In the genomic region with DNA sequence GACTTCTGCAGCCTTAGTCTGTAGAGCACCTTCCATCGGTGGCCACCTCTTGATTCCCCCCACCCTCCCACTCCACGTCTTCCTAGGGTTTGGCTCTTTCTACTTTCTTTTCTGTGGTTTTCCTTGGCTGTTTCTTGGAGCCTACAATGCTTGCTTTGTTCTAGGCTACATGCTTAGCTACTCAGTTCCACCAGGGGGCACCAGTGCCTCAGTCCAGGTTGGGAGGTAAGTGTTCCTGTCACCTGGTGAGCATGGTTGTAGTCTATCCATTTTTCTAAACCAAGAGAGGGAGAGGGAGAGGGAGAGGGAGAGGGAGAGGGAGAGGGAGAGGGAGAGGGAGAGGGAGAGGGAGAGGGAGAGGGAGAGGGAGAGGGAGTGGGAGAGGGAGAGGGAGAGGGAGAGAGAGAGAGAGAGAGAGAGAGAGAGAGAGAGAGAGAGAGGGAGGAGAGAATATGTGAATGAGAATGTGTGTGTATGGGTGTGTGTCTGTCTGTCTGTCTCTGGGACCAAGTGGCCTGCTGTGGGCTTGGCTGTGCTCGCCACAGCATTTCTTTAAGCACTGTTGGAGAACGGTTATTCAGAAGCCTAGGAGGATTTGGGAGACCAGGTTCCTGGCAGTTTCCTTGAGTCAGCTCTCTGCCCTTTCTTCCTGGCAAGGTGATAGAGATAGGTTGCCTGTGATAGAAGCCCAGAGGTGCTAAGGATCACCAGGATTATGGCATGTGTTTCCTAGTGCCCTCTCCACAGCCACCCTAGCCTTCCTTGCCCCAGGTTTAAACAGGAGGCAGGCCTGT, we compare ENCODE assay signal across 8 mouse cellular contexts. TPM values are rescaled to one million over a fixed set of nuclear protein-coding genes. Genes with fewer than 3 reads are reported as not detected.
A peak's percentile ranks its signal among the peaks of the same experiment; 100 is the strongest.
DNase-seq lines count a peak whose midpoint lies in the region; ATAC-seq and TF ChIP-seq lines count a peak whose summit lies in the region.

No protein-coding gene starts in this region.

- no peak overlapping the region for H3K4me2 ChIP-seq in forebrain, embryonic 14.5 days (ENCODE audit: low read length)
- no peak overlapping the region for H3K4me2 ChIP-seq in intestine, embryonic 14.5 days (ENCODE audit: low read length)
- H3K4me2 ChIP-seq in midbrain, postnatal 0 days (ENCODE audit: low read depth, low read length, poor library complexity, severe bottlenecking), result no peak overlapping the region
- no peak overlapping the region for H3K4me2 ChIP-seq in stomach, embryonic 15.5 days

- 28% methylated on average over 4 of the region's 4 CpGs for WGBS in forebrain, embryonic 14.5 days
- WGBS in intestine, embryonic 14.5 days, result 43% methylated on average over 4 of the region's 4 CpGs
- 48% methylated on average over 4 of the region's 4 CpGs for WGBS in limb, embryonic 10.5 days
- WGBS in midbrain, postnatal 0 days, result 41% methylated on average over 4 of the region's 4 CpGs
- WGBS in stomach, embryonic 15.5 days, result 45% methylated on average over 4 of the region's 4 CpGs

- peak; percentile 92 for TF ChIP-seq CTCF in midbrain, postnatal 0 days (IDR thresholded peaks at IDR 0.05)

- peaks cover 13% of the 10 kb centered on the region for H3K4me1 ChIP-seq in forebrain, embryonic 14.5 days (ENCODE audit: control insufficient read depth, insufficient read depth, low read length)
- peaks cover 7% of the 10 kb centered on the region for H3K4me1 ChIP-seq in intestine, embryonic 14.5 days (replicated peaks; ENCODE audit: control insufficient read depth, insufficient read depth, low read length)
- H3K4me1 ChIP-seq in limb, embryonic 10.5 days, result peaks cover 9% of the 10 kb centered on the region
- no peaks in the 10 kb centered on the region for H3K4me1 ChIP-seq in midbrain, postnatal 0 days (ENCODE audit: insufficient read depth, low read length)
- H3K4me1 ChIP-seq in stomach, embryonic 15.5 days, result peaks cover 3% of the 10 kb centered on the region

- H3K9me3 ChIP-seq in forebrain, embryonic 14.5 days (replicated peaks; ENCODE audit: control insufficient read depth, low read length), result no peaks in the 10 kb centered on the region
- H3K9me3 ChIP-seq in intestine, embryonic 14.5 days (ENCODE audit: control insufficient read depth, low read length), result no peaks in the 10 kb centered on the region
- no peaks in the 10 kb centered on the region for H3K9me3 ChIP-seq in limb, embryonic 10.5 days (replicated peaks)
- no peaks in the 10 kb centered on the region for H3K9me3 ChIP-seq in midbrain, postnatal 0 days (ENCODE audit: low read length)
- H3K9me3 ChIP-seq in stomach, embryonic 15.5 days, result no peaks in the 10 kb centered on the region

- H3K4me3 ChIP-seq in forebrain, embryonic 14.5 days (ENCODE audit: low read depth, low read length), result no peak overlapping the region
- H3K4me3 ChIP-seq in intestine, embryonic 14.5 days (ENCODE audit: low read depth, low read length), result no peak overlapping the region
- no peak overlapping the region for H3K4me3 ChIP-seq in limb, embryonic 10.5 days
- no peak overlapping the region for H3K4me3 ChIP-seq in midbrain, postnatal 0 days (ENCODE audit: low read depth, low read length)
- H3K4me3 ChIP-seq in stomach, embryonic 15.5 days (replicated peaks), result no peak overlapping the region

- DNase-seq in left cerebral cortex, adult 18-20 months (ENCODE audit: low spot score in 2 of 2), result peak; percentile 88 to 90
- DNase-seq in left cerebral cortex, adult 11 months (ENCODE audit: low spot score), result no peak
- peak; percentile 84 for DNase-seq in cerebellum, adult 11 months
- peak; percentile 86 for DNase-seq in forebrain, embryonic 14.5 days (ENCODE audit: low spot score)
- peak; percentile 82 for DNase-seq in intestine, embryonic 14.5 days (ENCODE audit: low spot score)
- DNase-seq in limb, embryonic 10.5 days (ENCODE audit: low spot score), result peak; percentile 78
- DNase-seq in midbrain, postnatal 0 days (ENCODE audit: low spot score), result peak; percentile 88

- no peak overlapping the region for H3K9ac ChIP-seq in forebrain, embryonic 14.5 days (ENCODE audit: low read length)
- no peak overlapping the region for H3K9ac ChIP-seq in intestine, embryonic 14.5 days (ENCODE audit: low read length)
- no peak overlapping the region for H3K9ac ChIP-seq in midbrain, postnatal 0 days (replicated peaks; ENCODE audit: low read length, poor library complexity, severe bottlenecking)
- H3K9ac ChIP-seq in stomach, embryonic 15.5 days, result no peak overlapping the region

- peak overlapping the region; percentile 45; the same call in 1 of the 2 replicates for H3K27ac ChIP-seq in forebrain, embryonic 14.5 days (ENCODE audit: low read depth, low read length)
- H3K27ac ChIP-seq in intestine, embryonic 14.5 days (ENCODE audit: low read depth), result no peak overlapping the region
- H3K27ac ChIP-seq in limb, embryonic 10.5 days, result peak overlapping the region; percentile 22; the same call in 1 of the 2 replicates
- peak overlapping the region; percentile 68; the same call in 1 of the 2 replicates for H3K27ac ChIP-seq in midbrain, postnatal 0 days (ENCODE audit: low read depth, low read length)
- no peak overlapping the region for H3K27ac ChIP-seq in stomach, embryonic 15.5 days

- peak; percentile 58 for ATAC-seq in forebrain, embryonic 14.5 days
- ATAC-seq in intestine, embryonic 14.5 days (replicated peaks; ENCODE audit: low FRiP score, low TSS enrichment, low read depth), result peak; percentile 72
- peak; percentile 74 for ATAC-seq in midbrain, postnatal 0 days (ENCODE audit: low FRiP score)
- peak; percentile 21; the same call in 1 of the 2 replicates for ATAC-seq in stomach, embryonic 15.5 days (ENCODE audit: insufficient read depth, low FRiP score, low read depth)

- H3K36me3 ChIP-seq in forebrain, embryonic 14.5 days (ENCODE audit: control insufficient read depth, insufficient read depth, low read length), result peaks cover 39% of the 10 kb centered on the region
- peaks cover 40% of the 10 kb centered on the region for H3K36me3 ChIP-seq in intestine, embryonic 14.5 days (ENCODE audit: control insufficient read depth, insufficient read depth, low read length)
- H3K36me3 ChIP-seq in limb, embryonic 10.5 days, result peaks cover 43% of the 10 kb centered on the region
- peaks cover 31% of the 10 kb centered on the region for H3K36me3 ChIP-seq in midbrain, postnatal 0 days (ENCODE audit: insufficient read depth, low read length)
- peaks cover 31% of the 10 kb centered on the region for H3K36me3 ChIP-seq in stomach, embryonic 15.5 days

- no peaks in the 10 kb centered on the region for H3K27me3 ChIP-seq in forebrain, embryonic 14.5 days (replicated peaks; ENCODE audit: control insufficient read depth, insufficient read depth, low read length)
- H3K27me3 ChIP-seq in intestine, embryonic 14.5 days (replicated peaks; ENCODE audit: control insufficient read depth, insufficient read depth, low read length), result no peaks in the 10 kb centered on the region
- H3K27me3 ChIP-seq in limb, embryonic 10.5 days (ENCODE audit: low read depth, poor library complexity, severe bottlenecking), result no peaks in the 10 kb centered on the region
- H3K27me3 ChIP-seq in midbrain, postnatal 0 days (ENCODE audit: insufficient read depth, low read length), result no peaks in the 10 kb centered on the region
- no peaks in the 10 kb centered on the region for H3K27me3 ChIP-seq in stomach, embryonic 15.5 days (replicated peaks)

RNA-seq across cellular contexts. Expression of gene Cd5, which starts 23.9 kb away (rescaled TPM):
- under 1 TPM in 1 of 2 experiments, not detected in 1; 0.16 TPM for total RNA-seq in left cerebral cortex, adult 18-20 months (2021)
- 0.29 TPM in 1 of 2 replicates, not detected in the other for polyA plus RNA-seq in forebrain, embryonic 14.5 days (2014; fragmentation: Nextera tagmentation; extraction: Ambion mirVana)
- 0.08 TPM in 1 of 2 replicates, not detected in the other for polyA plus RNA-seq in intestine, embryonic 14.5 days (2014; fragmentation: Nextera tagmentation; extraction: Ambion mirVana)
- polyA plus RNA-seq in limb, embryonic 10.5 days (2016; fragmentation: Nextera tagmentation; extraction: Ambion mirVana), result 0.06 and 0.26 TPM in 2 replicates
- 0.55 and 0.85 TPM in 2 replicates for total RNA-seq in midbrain, postnatal 0 days (2014; rRNA removed)
- 0.50 and 0.53 TPM in 2 replicates for polyA plus RNA-seq in midbrain, postnatal 0 days (2015; fragmentation: Nextera tagmentation; extraction: Ambion mirVana)
- 0.85 and 1.9 TPM in 2 replicates for polyA plus RNA-seq in stomach, embryonic 15.5 days (2015; fragmentation: Nextera tagmentation; extraction: Ambion mirVana)

RNA-seq across cellular contexts. Expression of gene Vps37c, which starts 26.3 kb away (rescaled TPM):
- 10 to 100 TPM; 21.7 to 25.8 TPM for total RNA-seq in left cerebral cortex, adult 18-20 months (2021)
- 31.9 and 36.4 TPM in 2 replicates for polyA plus RNA-seq in forebrain, embryonic 14.5 days (2014; fragmentation: Nextera tagmentation; extraction: Ambion mirVana)
- polyA plus RNA-seq in intestine, embryonic 14.5 days (2014; fragmentation: Nextera tagmentation; extraction: Ambion mirVana), result 27.8 and 31.1 TPM in 2 replicates
- 34.3 and 37.7 TPM in 2 replicates for polyA plus RNA-seq in limb, embryonic 10.5 days (2016; fragmentation: Nextera tagmentation; extraction: Ambion mirVana)
- 17.5 and 22.4 TPM in 2 replicates for total RNA-seq in midbrain, postnatal 0 days (2014; rRNA removed)
- 22.9 and 28.0 TPM in 2 replicates for polyA plus RNA-seq in midbrain, postnatal 0 days (2015; fragmentation: Nextera tagmentation; extraction: Ambion mirVana)
- 34.0 and 40.2 TPM in 2 replicates for polyA plus RNA-seq in stomach, embryonic 15.5 days (2015; fragmentation: Nextera tagmentation; extraction: Ambion mirVana)

RNA-seq across cellular contexts. Expression of gene Pga5, which starts 37.0 kb away (rescaled TPM):
- total RNA-seq in left cerebral cortex, adult 18-20 months (2021), result not detected
- polyA plus RNA-seq in forebrain, embryonic 14.5 days (2014; fragmentation: Nextera tagmentation; extraction: Ambion mirVana), result not detected in 2 replicates
- 0.34 TPM in 1 of 2 replicates, not detected in the other for polyA plus RNA-seq in intestine, embryonic 14.5 days (2014; fragmentation: Nextera tagmentation; extraction: Ambion mirVana)
- polyA plus RNA-seq in limb, embryonic 10.5 days (2016; fragmentation: Nextera tagmentation; extraction: Ambion mirVana), result not detected in 2 replicates
- total RNA-seq in midbrain, postnatal 0 days (2014; rRNA removed), result not detected in 2 replicates
- not detected in 2 replicates for polyA plus RNA-seq in midbrain, postnatal 0 days (2015; fragmentation: Nextera tagmentation; extraction: Ambion mirVana)
- polyA plus RNA-seq in stomach, embryonic 15.5 days (2015; fragmentation: Nextera tagmentation; extraction: Ambion mirVana), result 28.0 and 59.2 TPM in 2 replicates

Comparison
In these comparisons a context has a peak if more than half of its experiments do, and no peak if none do; other contexts are left out.
1. ATAC-seq: peak in every context shown above with its lines; median percentile 74 in midbrain, postnatal 0 days; 72 in intestine, embryonic 14.5 days; 58 in forebrain, embryonic 14.5 days; 21 in stomach, embryonic 15.5 days.
2. H3K27ac ChIP-seq: peak in forebrain, embryonic 14.5 days (single experiment), limb, embryonic 10.5 days (single experiment) and midbrain, postnatal 0 days (single experiment); none in intestine, embryonic 14.5 days (single experiment) and stomach, embryonic 15.5 days (single experiment).
3. RNA of gene Pga5, which starts 37.0 kb away (polyA plus RNA-seq): 28.0 to 59.2 TPM in stomach, embryonic 15.5 days; 0.34 TPM in intestine, embryonic 14.5 days, not detected in forebrain, embryonic 14.5 days, not detected in limb, embryonic 10.5 days and not detected in midbrain, postnatal 0 days; every median in the first group is over 10 times any median in the second.